Mouse (Mus musculus) T-helper 17 cell (primary cell): Measurements from ENCODE around the gene Ascl5.

Source experiments
- in situ Hi-C, 2 experiments: fragments of 300-600 bp; cut with MboI, MseI; formaldehyde crosslinking; loops; 1 replicate in 1 of 2; 2 replicates in 1 of 2; pipeline ENCODE4 v1.15.1; 2025; ENCODE audit warnings: high pct_unique_total_duplicates in 2 of 2

Ascl5 gene

GRCm38 (mm10) chr1:136050312-136051012, at the start of gene Ascl5:
Gene Ascl5, plus strand, starts transcription at chr1:136050804.
- in situ Hi-C loops, result no loop called here

- in situ Hi-C loops, result no loop called here
These were observed 49.2 kb upstream of the Ascl5 start for GRCm38 (mm10) chr1:136001438-136001837.

GRCm38 (mm10) chr1:136006292-136006748, 44.3 kb upstream of the Ascl5 start, which contains the start of gene Igfn1:
Gene Igfn1, minus strand, starts transcription at chr1:136006342.
- in situ Hi-C loops, result no loop called here

- in situ Hi-C loops, result no loop called here
These were observed 43.1 kb upstream of the Ascl5 start, which contains the start of gene Tmem9 for GRCm38 (mm10) chr1:136007211-136008158. Gene Tmem9, plus strand, starts transcription at chr1:136008150.

- in situ Hi-C loops, result no loop called here
These were observed 42.5 kb upstream of the Ascl5 start for GRCm38 (mm10) chr1:136008159-136008533.

GRCm38 (mm10) chr1:136010247-136010646, 40.4 kb upstream of the Ascl5 start:
- in situ Hi-C loops, result no loop called here

- in situ Hi-C loops, result no loop called here
These were observed 37.1 kb upstream of the Ascl5 start for GRCm38 (mm10) chr1:136013513-136013912.

GRCm38 (mm10) chr1:136014796-136015502, 35.7 kb upstream of the Ascl5 start:
- in situ Hi-C loops, result no loop called here

GRCm38 (mm10) chr1:136017307-136017706, 33.3 kb upstream of the Ascl5 start:
- in situ Hi-C loops, result no loop called here

- in situ Hi-C loops, result no loop called here
These were observed 32.7 kb upstream of the Ascl5 start for GRCm38 (mm10) chr1:136017907-136018313.

GRCm38 (mm10) chr1:136018390-136019189, 32.0 kb upstream of the Ascl5 start:
- in situ Hi-C loops, result no loop called here

GRCm38 (mm10) chr1:136030201-136030600, 20.4 kb upstream of the Ascl5 start:
- in situ Hi-C loops, result no loop called here

GRCm38 (mm10) chr1:136031697-136032096, 18.9 kb upstream of the Ascl5 start:
- in situ Hi-C loops, result no loop called here

- in situ Hi-C loops, result no loop called here
These were observed 17.6 kb upstream of the Ascl5 start for GRCm38 (mm10) chr1:136032961-136033360.

GRCm38 (mm10) chr1:136038746-136039538, 11.7 kb upstream of the Ascl5 start:
- in situ Hi-C loops, result no loop called here

- in situ Hi-C loops, result loop anchor here in 1 of 2 experiments (10.0 kb wide), 1 partner anchor 414 kb away; no protein-coding TSS in a partner anchor
These were observed 10.2 kb upstream of the Ascl5 start for GRCm38 (mm10) chr1:136040452-136040851.

GRCm38 (mm10) chr1:136040874-136041273, 9.7 kb upstream of the Ascl5 start:
- in situ Hi-C loops, result loop anchor here in 1 of 2 experiments (10.0 kb wide), 1 partner anchor 414 kb away; no protein-coding TSS in a partner anchor

GRCm38 (mm10) chr1:136045774-136046173, 4.8 kb upstream of the Ascl5 start:
- in situ Hi-C loops, result loop anchor here in 1 of 2 experiments (10.0 kb wide), 1 partner anchor 409 kb away; no protein-coding TSS in a partner anchor

- in situ Hi-C loops, result loop anchor here in 1 of 2 experiments (10.0 kb wide), 1 partner anchor 407 kb away; no protein-coding TSS in a partner anchor
These were observed 3.2 kb upstream of the Ascl5 start for GRCm38 (mm10) chr1:136047432-136047831.
